Mouse (Mus musculus): ENCODE measurements around the gene Cwf19l1. TPM values are rescaled to one million over a fixed set of nuclear protein-coding genes. Genes with fewer than 3 reads are reported as not detected.

Cwf19l1 gene
- polyA plus RNA-seq, 2 experiments from 2014 or later, result 31.4 to 31.6 TPM

Other genes starting within 250 kb of the Cwf19l1 start
- 1 to 10 TPM; 5.9 to 7.9 TPM for gene Dnmbp, start 195.7 kb downstream of the Cwf19l1 start, polyA plus RNA-seq (2017; shearing (Covaris generic))
- gene Cpn1, start 149.3 kb downstream of the Cwf19l1 start, polyA plus RNA-seq (2017; shearing (Covaris generic)), result not detected
- not detected for gene Cyp2c23, start 106.7 kb downstream of the Cwf19l1 start, polyA plus RNA-seq (2017; shearing (Covaris generic))
- gene Erlin1, start 66.1 kb downstream of the Cwf19l1 start, polyA plus RNA-seq (2017; shearing (Covaris generic)), result 1 to 10 TPM; 3.6 to 5.2 TPM
- 10 to 100 TPM; 43.5 to 46.8 TPM for gene Chuk, start 28.4 kb downstream of the Cwf19l1 start, polyA plus RNA-seq (2017; shearing (Covaris generic))
- 100 to 1,000 TPM; 117 to 129 TPM for gene Bloc1s2, start 10.6 kb upstream of the Cwf19l1 start, polyA plus RNA-seq (2017; shearing (Covaris generic))
- gene Pkd2l1, start 56.6 kb upstream of the Cwf19l1 start, polyA plus RNA-seq (2017; shearing (Covaris generic)), result not detected
- not detected for gene Scd3, start 67.4 kb upstream of the Cwf19l1 start, polyA plus RNA-seq (2017; shearing (Covaris generic))
- 10 to 100 TPM; 40.3 to 46.7 TPM for gene Scd2, start 157.8 kb upstream of the Cwf19l1 start, polyA plus RNA-seq (2017; shearing (Covaris generic))
- under 1 TPM; 0.42 to 0.59 TPM for gene Scd4, start 197.2 kb upstream of the Cwf19l1 start, polyA plus RNA-seq (2017; shearing (Covaris generic))

Measured in CD4-positive, CD25-positive, alpha-beta regulatory T cell, adult 4 months (primary cell).